Mouse (Mus musculus) myocyte (in vitro differentiated cells): ENCODE data around the gene Dlx3. TPM values are rescaled to one million over a fixed set of nuclear protein-coding genes. Genes with fewer than 3 reads are reported as not detected.

ENCODE experiments used
- H3K27me3 ChIP-seq: one replicate; pipeline ENCODE4 v1.6.1; 2011; ENCODE audit not compliant: control insufficient read depth, insufficient read depth, insufficient read length
- H3K36me3 ChIP-seq: one replicate; pipeline ENCODE4 v1.6.1; 2011; ENCODE audit not compliant: control insufficient read depth, insufficient read depth
- H3K4me2 ChIP-seq: one replicate; pipeline ENCODE4 v1.6.1; 2011; ENCODE audit warnings: low read depth, control low read depth
- H3K4me3 ChIP-seq: one replicate; pipeline ENCODE4 v1.5.1; 2011; ENCODE audit warnings: mild to moderate bottlenecking, control low read depth, moderate library complexity
- H3K79me2 ChIP-seq: one replicate; pipeline ENCODE4 v1.6.1; 2011; ENCODE audit not compliant: control insufficient read depth, insufficient read depth
- H3ac ChIP-seq: one replicate; pipeline ENCODE4 v1.6.1; 2011; ENCODE audit not compliant: control insufficient read depth, insufficient read length
- CEBPB ChIP-seq: IDR thresholded peaks from 2 replicates; pipeline ENCODE4 v1.6.1; 2011; ENCODE audit warnings: mild to moderate bottlenecking, moderate library complexity; ENCODE audit not compliant: poor library complexity, insufficient read depth, severe bottlenecking
- E2F4 ChIP-seq: IDR thresholded peaks from one replicate; pipeline ENCODE4 v1.6.1; 2011; ENCODE audit warnings: mild to moderate bottlenecking, control low read depth, moderate library complexity; ENCODE audit not compliant: insufficient read depth
- MAX ChIP-seq: IDR thresholded peaks from one replicate; pipeline ENCODE4 v1.6.1; 2011; ENCODE audit warnings: low read depth, mild to moderate bottlenecking, control low read depth
- MYOD1 ChIP-seq, 3 experiments: IDR thresholded peaks; one replicate each; pipeline ENCODE4 v1.6.1; 2011; ENCODE audit warnings: control low read depth in 2 of 3, low read depth in 2 of 3, mild to moderate bottlenecking in 2 of 3, moderate library complexity in 1 of 3; ENCODE audit not compliant: insufficient read length in 2 of 3, control insufficient read depth in 1 of 3
- MYOG ChIP-seq, 3 experiments: IDR thresholded peaks; one replicate each; pipeline ENCODE4 v1.6.1; 2011; ENCODE audit warnings: control low read depth in 2 of 3, low read depth in 2 of 3, mild to moderate bottlenecking in 2 of 3; ENCODE audit not compliant: insufficient read length in 2 of 3, control insufficient read depth in 1 of 3, insufficient read depth in 1 of 3
- POLR2A ChIP-seq: IDR thresholded peaks from one replicate; pipeline ENCODE4 v1.6.1; 2011; ENCODE audit warnings: low read depth, mild to moderate bottlenecking, control low read depth, moderate library complexity; ENCODE audit not compliant: insufficient read length
- POLR2AphosphoS2 ChIP-seq: IDR thresholded peaks from one replicate; pipeline ENCODE4 v1.6.1; 2011; ENCODE audit warnings: low read depth, control low read depth; ENCODE audit not compliant: insufficient read length
- REST ChIP-seq: IDR thresholded peaks from one replicate; pipeline ENCODE4 v1.6.1; 2011; ENCODE audit warnings: mild to moderate bottlenecking, control low read depth, moderate library complexity; ENCODE audit not compliant: insufficient read depth, insufficient read length
- SRF ChIP-seq: IDR thresholded peaks from one replicate; pipeline ENCODE4 v1.6.1; 2011; ENCODE audit warnings: low read depth; ENCODE audit not compliant: control insufficient read depth, insufficient read length
- TCF12 ChIP-seq: IDR thresholded peaks from one replicate; pipeline ENCODE4 v1.6.1; 2011; ENCODE audit warnings: mild to moderate bottlenecking, control low read depth; ENCODE audit not compliant: poor library complexity, insufficient read depth, severe bottlenecking
- TCF3 ChIP-seq: IDR thresholded peaks from one replicate; pipeline ENCODE4 v1.6.1; 2011; ENCODE audit warnings: low read depth, control low read depth; ENCODE audit not compliant: insufficient read length
- USF1 ChIP-seq: IDR thresholded peaks from one replicate; pipeline ENCODE4 v1.6.1; 2011; ENCODE audit warnings: low read depth, mild to moderate bottlenecking, control low read depth, moderate library complexity
- polyA plus RNA-seq: library from polyadenylated mRNA; unstranded; fragments of >200 nt; fragmentation: generic; extraction: Trizol; gene quantifications from one replicate; pipeline ENCODE4 v1.2.1, GENCODE M21; 2012; ENCODE audit warnings: missing spikeins

The Dlx3 gene
- polyA plus RNA-seq, 1 experiment = 6.3 TPM

GRCm38 (mm10) chr11:95142980-95143575 is 23.2 kb downstream of the Dlx3 start:
- no peak overlapping the region for H3K4me2 ChIP-seq
- H3K4me3 ChIP-seq = no peak overlapping the region
- no peaks in the 10 kb centered on the region for H3K79me2 ChIP-seq
- TF ChIP-seq SRF (no peak), TCF3 (no peak), E2F4 (no peak), CEBPB (no peak), POLR2AphosphoS2 (no peak), USF1 (no peak), MYOG (IDR thresholded peaks at IDR 0.05; ENCODE audit: control insufficient read depth in 1 of 3, insufficient read depth in 1 of 3, insufficient read length in 2 of 3, low read depth in 2 of 3) (no peak), POLR2A (no peak), REST (no peak), MAX (no peak), TCF12 (no peak), MYOD1 (IDR thresholded peaks at IDR 0.05; ENCODE audit: control insufficient read depth in 1 of 3, insufficient read length in 2 of 3, low read depth in 2 of 3) (no peak)
- H3K36me3 ChIP-seq = no peaks in the 10 kb centered on the region
- no peak overlapping the region for H3ac ChIP-seq
- peaks cover 10% of the 10 kb centered on the region for H3K27me3 ChIP-seq

- TF ChIP-seq POLR2A (no peak), TCF12 (no peak), REST (no peak), MAX (no peak), E2F4 (no peak)
- no peak overlapping the region for H3K4me3 ChIP-seq
- H3K27me3 ChIP-seq = peaks cover 10% of the 10 kb centered on the region
- H3ac ChIP-seq = no peak overlapping the region
- no peaks in the 10 kb centered on the region for H3K79me2 ChIP-seq
- no peak overlapping the region for H3K4me2 ChIP-seq
- no peaks in the 10 kb centered on the region for H3K36me3 ChIP-seq
Observed at GRCm38 (mm10) chr11:95143663-95144062, 23.7 kb downstream of the Dlx3 start.

DNA sequence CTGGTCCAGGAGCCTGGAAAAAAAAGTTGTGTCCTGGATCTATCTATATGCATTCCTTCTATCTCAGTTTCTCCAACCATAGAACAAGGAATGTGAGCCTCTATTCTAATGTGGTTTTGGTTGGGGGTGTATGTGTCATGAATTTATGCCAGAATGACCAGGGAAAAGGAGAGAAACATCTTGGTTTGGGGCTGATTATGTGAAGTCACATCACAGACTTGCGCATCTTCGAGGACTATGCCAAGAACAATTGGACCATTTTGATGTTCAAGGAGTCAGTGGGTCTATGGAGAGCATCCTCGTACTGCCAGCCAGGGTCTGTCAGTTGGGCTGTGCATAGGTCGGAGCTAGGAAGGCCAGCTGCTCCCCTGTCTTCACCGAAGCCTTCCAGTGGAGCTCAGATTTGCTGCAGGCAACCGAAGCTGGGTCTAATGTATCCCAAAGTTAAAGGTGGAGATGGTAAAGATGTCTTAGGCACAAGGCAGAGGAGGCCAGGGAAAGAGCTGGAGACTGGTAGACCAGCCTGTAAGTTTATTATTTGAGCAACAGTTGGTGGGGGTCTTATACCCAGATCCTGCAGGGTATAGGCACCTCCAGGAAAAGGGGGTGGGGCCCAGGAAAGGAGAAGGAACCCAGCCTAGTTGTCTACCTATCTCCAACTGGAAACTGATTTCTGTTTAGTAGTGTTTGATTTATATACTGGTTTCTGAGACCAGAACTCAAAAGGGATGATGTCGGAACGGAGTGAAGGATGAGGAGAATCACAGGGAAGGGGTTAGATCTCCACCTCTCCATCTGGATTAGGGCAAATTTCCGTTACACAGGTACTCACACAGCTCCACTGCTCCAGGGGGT is 24.4 kb downstream of the Dlx3 start:
- Histone ChIP-seq H3K27me3 (peaks cover 9% of the 10 kb centered on the region), H3K36me3 (no peaks in the 10 kb centered on the region), H3K79me2 (no peaks in the 10 kb centered on the region), H3K4me3 (no peak overlapping the region), H3ac (no peak overlapping the region), H3K4me2 (no peak overlapping the region)
- TF ChIP-seq SRF (no peak), POLR2AphosphoS2 (no peak), MYOD1 (IDR thresholded peaks at IDR 0.05; ENCODE audit: control insufficient read depth in 1 of 3, insufficient read length in 2 of 3, low read depth in 2 of 3) (no peak), CEBPB (no peak), TCF3 (no peak), MYOG (IDR thresholded peaks at IDR 0.05; ENCODE audit: control insufficient read depth in 1 of 3, insufficient read depth in 1 of 3, insufficient read length in 2 of 3, low read depth in 2 of 3) (no peak), TCF12 (no peak), POLR2A (no peak), REST (no peak)

DNA sequence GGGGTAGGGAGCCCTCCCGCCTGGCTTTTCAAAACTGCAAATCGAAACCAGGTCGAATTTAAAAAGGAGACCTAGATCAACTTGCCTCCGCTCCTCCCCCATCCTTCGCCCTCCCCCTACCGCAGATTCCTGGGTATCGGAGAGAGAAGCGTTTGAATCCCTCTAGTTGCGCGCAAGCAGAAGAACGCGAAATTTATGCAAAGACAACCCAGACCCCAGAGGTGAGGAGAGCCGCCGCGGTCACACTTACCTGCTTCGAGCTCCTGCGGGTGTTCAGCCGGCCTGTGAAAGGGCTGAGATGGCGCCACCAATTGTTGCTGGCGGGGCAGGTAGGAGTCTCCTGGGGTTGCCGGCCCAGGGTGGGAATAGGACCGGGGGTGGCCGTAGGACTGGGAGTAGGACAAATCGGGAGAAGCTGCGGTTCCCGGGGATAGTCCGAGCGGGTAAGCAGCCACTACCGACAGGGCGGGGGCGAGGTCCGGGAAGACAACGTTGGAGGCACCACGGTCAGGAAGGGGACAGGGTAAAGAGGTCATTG is 25.1 kb downstream of the Dlx3 start:
- Histone ChIP-seq H3K79me2 (no peaks in the 10 kb centered on the region), H3K4me3 (peak overlapping the region; percentile 13), H3K4me2 (no peak overlapping the region), H3ac (no peak overlapping the region), H3K27me3 (peaks cover 5% of the 10 kb centered on the region), H3K36me3 (no peaks in the 10 kb centered on the region)
- no peak for TF ChIP-seq CEBPB
- no peak for TF ChIP-seq MAX
- TF ChIP-seq POLR2AphosphoS2 = no peak
- TF ChIP-seq TCF12 = no peak
- TF ChIP-seq E2F4 = no peak
- TF ChIP-seq REST = no peak
- TF ChIP-seq TCF3 = no peak
- TF ChIP-seq SRF = no peak
- TF ChIP-seq USF1 = no peak
- TF ChIP-seq POLR2A = no peak
- no peak for TF ChIP-seq MYOG (IDR thresholded peaks at IDR 0.05; ENCODE audit: control insufficient read depth in 1 of 3, insufficient read depth in 1 of 3, insufficient read length in 2 of 3, low read depth in 2 of 3)
- no peak for TF ChIP-seq MYOD1 (IDR thresholded peaks at IDR 0.05; ENCODE audit: control insufficient read depth in 1 of 3, insufficient read length in 2 of 3, low read depth in 2 of 3)
